Mouse (Mus musculus) CH12.LX (cell line): ENCODE data around the gene Miox. TPM values are rescaled to one million over a fixed set of nuclear protein-coding genes. Genes with fewer than 3 reads are reported as not detected.

Experiments
- DNase-seq: peaks from one replicate; pipeline ENCODE4 v3.0.0-alpha.2; 2013; ENCODE audit errors: extremely low read depth
- H3K27ac ChIP-seq: 2 replicates; pipeline ENCODE4 v1.5.1; 2012; ENCODE audit warnings: low read depth, mild to moderate bottlenecking, control low read depth, moderate library complexity; ENCODE audit not compliant: insufficient read depth
- H3K27me3 ChIP-seq: replicated peaks from 2 replicates; pipeline ENCODE3; 2012; ENCODE audit warnings: inconsistent platforms
- H3K36me3 ChIP-seq, 2 experiments: replicated peaks in 1 of 2; 2 replicates each; pipeline versions ENCODE3 to v1.6.1; 2012; ENCODE audit warnings: inconsistent platforms in 1 of 2, low read length in 1 of 2, mild to moderate bottlenecking in 1 of 2, mixed read lengths in 1 of 2, moderate library complexity in 1 of 2; ENCODE audit not compliant: control insufficient read depth in 1 of 2, insufficient read depth in 1 of 2
- H3K4me1 ChIP-seq, 2 experiments: 2 replicates each; pipeline ENCODE4 v1.6.1; 2012; ENCODE audit warnings: inconsistent platforms in 1 of 2, moderate library complexity in 1 of 2; ENCODE audit not compliant: insufficient read depth in 2 of 2, control insufficient read depth in 1 of 2
- H3K4me2 ChIP-seq: 2 replicates; pipeline ENCODE4 v1.6.1; 2012; ENCODE audit warnings: low read depth, mild to moderate bottlenecking, control low read depth; ENCODE audit not compliant: poor library complexity, insufficient read depth, severe bottlenecking
- H3K4me3 ChIP-seq, 3 experiments: fragments of 150-350 bp in 1 of 3; sonication (generic) in 1 of 3; replicated peaks in 1 of 3; 2 replicates each; pipeline versions ENCODE3 to v1.5.1; 2011 to 2012; ENCODE audit warnings: low read depth in 2 of 3, low read length in 2 of 3, mild to moderate bottlenecking in 2 of 3, moderate library complexity in 2 of 3, control low read depth in 1 of 3, improper control_type of control experiment in 1 of 3, inconsistent platforms in 1 of 3, mixed read lengths in 1 of 3; ENCODE audit not compliant: poor library complexity in 1 of 3
- H3K79me2 ChIP-seq: replicated peaks from 2 replicates; pipeline ENCODE4 v1.6.1; 2012; ENCODE audit warnings: mild to moderate bottlenecking, moderate library complexity; ENCODE audit not compliant: control insufficient read depth, poor library complexity, insufficient read depth, severe bottlenecking; ENCODE audit errors: extremely low read depth
- H3K9ac ChIP-seq: 2 replicates; pipeline ENCODE4 v1.6.1; 2012; ENCODE audit warnings: low read depth, mild to moderate bottlenecking, control low read depth, moderate library complexity; ENCODE audit not compliant: insufficient read depth
- H3K9me3 ChIP-seq: replicated peaks from 2 replicates; pipeline ENCODE3; 2012; ENCODE audit warnings: low read length, inconsistent platforms, mixed read lengths
- BHLHE40 ChIP-seq: IDR thresholded peaks from 2 replicates; pipeline ENCODE4 v1.6.1; 2011; ENCODE audit warnings: mild to moderate bottlenecking, low read depth, low read length, improper control_type of control experiment
- CHD1 ChIP-seq: IDR thresholded peaks from 2 replicates; pipeline ENCODE4 v1.6.1; 2012; ENCODE audit warnings: low read depth, low read length, improper control_type of control experiment, inconsistent platforms
- CHD2 ChIP-seq: IDR thresholded peaks from 2 replicates; pipeline ENCODE4 v1.6.1; 2011; ENCODE audit warnings: low read length, improper control_type of control experiment
- E2F4 ChIP-seq: IDR thresholded peaks from 2 replicates; pipeline ENCODE4 v1.6.1; 2011; ENCODE audit warnings: low read depth, low read length, improper control_type of control experiment; ENCODE audit not compliant: insufficient replicate concordance
- ELF1 ChIP-seq: IDR thresholded peaks from 2 replicates; pipeline ENCODE4 v1.6.1; 2014; ENCODE audit warnings: low read depth, mild to moderate bottlenecking, inconsistent platforms, low read length, improper control_type of control experiment
- EP300 ChIP-seq: IDR thresholded peaks from 2 replicates; pipeline ENCODE4 v1.6.1; 2011; ENCODE audit warnings: low read length, improper control_type of control experiment
- IRF4 ChIP-seq: IDR thresholded peaks from 2 replicates; pipeline ENCODE4 v1.6.1; 2014; ENCODE audit warnings: low read depth, mild to moderate bottlenecking, inconsistent platforms, low read length, improper control_type of control experiment
- JUN ChIP-seq: IDR thresholded peaks from 2 replicates; pipeline ENCODE4 v1.6.1; 2011; ENCODE audit warnings: low read depth, mild to moderate bottlenecking, low read length, improper control_type of control experiment, moderate library complexity; ENCODE audit not compliant: insufficient read depth
- MAFK ChIP-seq: IDR thresholded peaks from 2 replicates; pipeline ENCODE4 v1.6.1; 2011; ENCODE audit warnings: low read length, improper control_type of control experiment; ENCODE audit not compliant: insufficient replicate concordance
- MAX ChIP-seq: IDR thresholded peaks from 2 replicates; pipeline ENCODE4 v1.6.1; 2011; ENCODE audit warnings: low read length, improper control_type of control experiment
- MEF2A ChIP-seq: IDR thresholded peaks from 2 replicates; pipeline ENCODE4 v1.6.1; 2014; ENCODE audit warnings: low read depth, mild to moderate bottlenecking, inconsistent platforms, low read length, improper control_type of control experiment, borderline replicate concordance
- MXI1 ChIP-seq: IDR thresholded peaks from 2 replicates; pipeline ENCODE4 v1.6.1; 2011; ENCODE audit warnings: mild to moderate bottlenecking, low read depth, low read length, improper control_type of control experiment
- NRF1 ChIP-seq: IDR thresholded peaks from 2 replicates; pipeline ENCODE4 v1.6.1; 2014; ENCODE audit warnings: low read depth, mild to moderate bottlenecking, inconsistent platforms, low read length, improper control_type of control experiment, moderate library complexity
- PAX5 ChIP-seq: IDR thresholded peaks from 2 replicates; pipeline ENCODE4 v1.6.1; 2012; ENCODE audit warnings: low read length, inconsistent platforms, mixed read lengths
- POLR2A ChIP-seq: IDR thresholded peaks from 2 replicates; pipeline ENCODE4 v1.6.1; 2011; ENCODE audit warnings: low read depth, mild to moderate bottlenecking, improper control_type of control experiment, low read length
- POLR2AphosphoS2 ChIP-seq: IDR thresholded peaks from 2 replicates; pipeline ENCODE4 v1.6.1; 2011; ENCODE audit warnings: low read depth, low read length, improper control_type of control experiment
- RAD21 ChIP-seq: IDR thresholded peaks from 2 replicates; pipeline ENCODE4 v1.6.1; 2011; ENCODE audit warnings: low read depth, mild to moderate bottlenecking, low read length, improper control_type of control experiment, moderate library complexity
- RCOR1 ChIP-seq: conservative IDR thresholded peaks from 2 replicates; pipeline ENCODE4 v1.6.1; 2012; ENCODE audit warnings: low read depth, mild to moderate bottlenecking, inconsistent platforms, low read length, improper control_type of control experiment
- SIN3A ChIP-seq: IDR thresholded peaks from 2 replicates; pipeline ENCODE4 v1.6.1; 2012; ENCODE audit warnings: low read length, improper control_type of control experiment, inconsistent platforms
- SMC3 ChIP-seq: IDR thresholded peaks from 2 replicates; pipeline ENCODE4 v1.6.1; 2011; ENCODE audit warnings: low read depth, low read length, improper control_type of control experiment
- TCF12 ChIP-seq: IDR thresholded peaks from 2 replicates; pipeline ENCODE4 v1.6.1; 2014; ENCODE audit warnings: low read depth, mild to moderate bottlenecking, inconsistent platforms, low read length, improper control_type of control experiment
- USF1 ChIP-seq: IDR thresholded peaks from 2 replicates; pipeline ENCODE4 v1.6.1; 2014; ENCODE audit warnings: low read depth, mild to moderate bottlenecking, inconsistent platforms, low read length, improper control_type of control experiment
- USF2 ChIP-seq: conservative IDR thresholded peaks from 2 replicates; pipeline ENCODE4 v1.6.1; 2011; ENCODE audit warnings: low read depth, low read length, improper control_type of control experiment
- ZC3H11A ChIP-seq: IDR thresholded peaks from 2 replicates; pipeline ENCODE4 v1.6.1; 2012; ENCODE audit warnings: low read depth, mild to moderate bottlenecking, inconsistent platforms, low read length, improper control_type of control experiment
- ZKSCAN1 ChIP-seq: IDR thresholded peaks from 2 replicates; pipeline ENCODE4 v1.6.1; 2012; ENCODE audit warnings: low read depth, inconsistent platforms, low read length, improper control_type of control experiment, borderline replicate concordance
- ZNF384 ChIP-seq: IDR thresholded peaks from 2 replicates; pipeline ENCODE4 v1.6.1; 2012; ENCODE audit warnings: low read depth, low read length, improper control_type of control experiment, inconsistent platforms
- dilution Hi-C: fragments of 300-500 bp; cut with MboI; formaldehyde crosslinking; loops from 2 replicates; pipeline ENCODE4 v1.14.3; 2020; ENCODE audit warnings: low sequenced_read_pairs; ENCODE audit not compliant: extremely low pct_unique_long_range_greater_than_20kb, extremely low pct_ligation_motif_present
- in situ Hi-C: fragments of 300-500 bp; cut with MboI; formaldehyde crosslinking; loops from 3 replicates; pipeline ENCODE4 v1.14.3; 2019; ENCODE audit warnings: low sequenced_read_pairs, low pct_ligation_motif_present, low pct_unique_long_range_greater_than_20kb, mixed read lengths
- polyA plus RNA-seq: library from polyadenylated mRNA; unstranded; fragments of >175 nt; gene quantifications from 2 replicates; pipeline ENCODE4 v1.2.1, GENCODE M21; 2012; ENCODE audit warnings: low read depth; ENCODE audit not compliant: insufficient read length
- total RNA-seq, 2 experiments: library from RNA; depleted of rRNA; stranded (reverse); fragments of 300-350 nt in 1 of 2; fragments of >200 nt in 1 of 2; gene quantifications; 2 replicates each; pipeline ENCODE4 v1.2.3; 2012 to 2014

Gene Miox
- total and polyA plus RNA-seq, 3 experiments = not detected

DNA sequence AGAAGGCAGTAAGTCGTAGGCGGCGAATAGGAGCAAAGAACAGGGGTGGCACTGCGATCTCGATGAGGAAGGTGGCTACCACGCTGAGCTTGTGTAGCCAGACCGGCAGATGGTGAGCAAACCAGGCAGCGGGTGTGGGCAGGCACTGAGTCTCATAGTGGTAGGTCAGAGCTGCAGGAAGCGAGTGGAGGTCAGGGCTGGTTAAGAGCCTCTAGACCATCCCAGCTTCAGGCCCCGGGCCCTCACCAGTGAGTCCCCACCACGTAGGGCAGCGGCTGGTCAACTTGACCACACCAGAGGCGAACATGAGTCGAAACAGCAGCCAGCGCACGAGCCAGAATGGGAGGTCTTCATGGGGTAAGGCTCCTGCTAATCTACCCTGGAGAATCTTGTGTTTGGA is 19.6 kb downstream of the Miox start:
- no peak overlapping the region for H3K9ac ChIP-seq
- no peak overlapping the region for H3K27ac ChIP-seq
- H3K36me3 ChIP-seq = peaks cover 36 to 56% of the 10 kb centered on the region in 2 experiments
- dilution Hi-C loops = no loop called here
- H3K9me3 ChIP-seq = no peaks in the 10 kb centered on the region
- H3K4me3 ChIP-seq = no peak overlapping the region
- H3K27me3 ChIP-seq = no peaks in the 10 kb centered on the region
- in situ Hi-C loops = loop anchor here (25.0 kb wide), 1 partner anchor 242 kb away; the partner anchor contains the start of gene Tubgcp6
- H3K4me2 ChIP-seq = peak overlapping the region; percentile 65; the same call in 1 of the 2 replicates
- no peak for DNase-seq
- no peak for TF ChIP-seq MAX
- TF ChIP-seq TCF12 = no peak
- no peak for TF ChIP-seq MAFK
- no peak for TF ChIP-seq POLR2A
- no peak for TF ChIP-seq NRF1
- TF ChIP-seq CHD2 = no peak
- TF ChIP-seq USF1 = no peak
- TF ChIP-seq MXI1 = no peak
- TF ChIP-seq RAD21 = no peak
- no peak for TF ChIP-seq ZNF384
- peaks cover 39% of the 10 kb centered on the region for H3K79me2 ChIP-seq
- H3K4me1 ChIP-seq = peaks cover 12 to 30% of the 10 kb centered on the region in 2 experiments

DNA sequence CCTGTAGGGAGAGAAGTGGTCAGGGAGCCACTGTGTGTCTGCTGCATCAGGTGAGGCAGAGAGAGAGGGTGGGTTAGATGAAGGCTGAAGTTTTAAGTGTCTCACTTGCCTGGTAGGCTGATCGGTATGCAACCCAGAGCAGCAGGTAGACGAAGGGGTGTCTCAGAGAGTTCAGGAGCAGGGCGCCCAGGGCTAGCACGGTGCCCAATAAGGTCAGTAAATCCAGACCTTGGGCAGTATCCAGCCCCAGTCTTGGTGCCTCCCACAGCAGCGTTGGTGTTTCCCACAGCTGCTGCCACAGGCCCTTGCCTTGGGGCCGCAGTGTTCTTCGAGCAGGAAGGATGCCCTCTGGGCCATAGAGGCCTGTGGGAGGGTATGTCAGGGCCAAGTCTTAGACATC is 20.3 kb downstream of the Miox start:
- dilution Hi-C loops = no loop called here
- in situ Hi-C loops = loop anchor here (25.0 kb wide), 1 partner anchor 242 kb away; the partner anchor contains the start of gene Tubgcp6
- Histone ChIP-seq H3K4me1 (peaks cover 15 to 36% of the 10 kb centered on the region in 2 experiments), H3K79me2 (peaks cover 45% of the 10 kb centered on the region), H3K9ac (peak overlapping the region; percentile 50), H3K4me3 (peak overlapping the region; percentile 71 to 88 (median 85)), H3K4me2 (peak overlapping the region; percentile 65), H3K27me3 (no peaks in the 10 kb centered on the region), H3K9me3 (no peaks in the 10 kb centered on the region), H3K36me3 (peaks cover 36 to 61% of the 10 kb centered on the region in 2 experiments), H3K27ac (no peak overlapping the region)
- TF ChIP-seq POLR2AphosphoS2 (no peak), ZC3H11A (no peak), MAFK (no peak), ELF1 (no peak), MXI1 (no peak), EP300 (no peak), JUN (no peak), SMC3 (no peak), E2F4 (no peak), IRF4 (no peak), PAX5 (no peak), CHD1 (no peak), CHD2 (no peak), SIN3A (no peak), ZKSCAN1 (no peak), BHLHE40 (no peak), RCOR1 (no peak), RAD21 (no peak), MEF2A (no peak), USF2 (no peak)
- no peak for DNase-seq
